Mouse (Mus musculus) forebrain, embryonic 10.5 days (tissue): ENCODE measurements around the gene Larp1. TPM values are rescaled to one million over a fixed set of nuclear protein-coding genes. Genes with fewer than 3 reads are reported as not detected.

Experiments used
- DNase-seq: peaks from one replicate; pipeline ENCODE4 v3.0.0-alpha.2; 2017; ENCODE audit warnings: low spot score; ENCODE audit errors: extremely low spot score
- H3K27ac ChIP-seq: fragments of 300-500 bp; sonication (generic); 2 replicates; pipeline ENCODE4 v1.5.1; 2016; ENCODE audit warnings: mild to moderate bottlenecking
- H3K27me3 ChIP-seq: fragments of 300-500 bp; sonication (generic); 2 replicates; pipeline ENCODE4 v1.6.1; 2016; ENCODE audit warnings: mild to moderate bottlenecking; ENCODE audit not compliant: poor library complexity, severe bottlenecking
- H3K36me3 ChIP-seq: fragments of 300-500 bp; sonication (generic); replicated peaks from 2 replicates; pipeline ENCODE4 v1.6.1; 2016; ENCODE audit warnings: mild to moderate bottlenecking, moderate library complexity
- H3K4me1 ChIP-seq: fragments of 300-500 bp; sonication (generic); 2 replicates; pipeline ENCODE4 v1.6.1; 2016
- H3K4me3 ChIP-seq: fragments of 300-500 bp; sonication (generic); 2 replicates; pipeline ENCODE4 v1.5.1; 2016; ENCODE audit warnings: mild to moderate bottlenecking, moderate library complexity
- H3K9me3 ChIP-seq: fragments of 300-500 bp; sonication (generic); 2 replicates; pipeline ENCODE4 v1.6.1; 2016; ENCODE audit warnings: mild to moderate bottlenecking, moderate library complexity
- WGBS: fragments of 180-500 bp; shearing (Covaris S2); methylation state at CpG from one replicate; pipeline ENCODE4 v1.1.7; 2016; 5-methylcytosine and 5-hydroxymethylcytosine counted together
- polyA plus RNA-seq: library from polyadenylated mRNA; unstranded; fragments of >200 nt; fragmentation: Nextera tagmentation; extraction: Ambion mirVana; gene quantifications from 2 replicates; pipeline ENCODE4 v1.2.1, GENCODE M21; 2016

Larp1 gene
- polyA plus RNA-seq, 1 experiment from 2014 or later, result 18.6 TPM

DNA sequence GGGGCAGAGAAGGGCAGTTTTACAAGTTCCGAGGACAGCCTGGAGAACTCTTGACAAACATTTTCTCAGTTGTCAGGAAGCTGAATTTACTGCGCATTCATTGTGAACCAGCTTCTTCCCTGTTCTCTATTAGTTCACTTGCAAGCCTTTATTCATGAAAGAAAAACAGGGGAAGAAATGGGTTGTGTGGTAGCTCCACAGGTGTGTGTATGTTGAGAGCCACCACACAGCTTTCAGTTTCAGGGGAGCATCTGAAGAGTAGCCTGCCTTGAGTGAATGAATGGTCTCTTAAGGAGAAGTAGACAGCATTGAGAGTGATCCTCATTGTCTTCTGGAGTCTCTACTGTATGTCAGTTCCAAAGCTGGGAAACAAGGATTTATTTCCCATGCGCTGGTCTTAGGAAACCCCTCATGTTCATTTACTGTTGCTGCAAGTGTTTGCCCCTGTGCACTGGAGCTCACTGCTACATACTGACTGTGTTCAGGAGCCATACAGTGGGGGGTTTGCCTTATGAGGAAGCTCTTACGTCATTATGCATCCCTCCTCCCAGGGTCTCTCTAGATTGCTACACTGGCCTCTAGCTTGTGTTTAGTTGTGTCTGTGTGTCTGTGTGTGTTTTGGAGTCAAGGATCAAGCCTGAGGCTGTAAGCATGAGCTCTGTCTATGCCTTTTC, 98.9 kb downstream of the Larp1 start:
- WGBS, result 92% methylated on average over 4 of the region's 4 CpGs
- H3K27me3 ChIP-seq, result no peaks in the 10 kb centered on the region
- H3K36me3 ChIP-seq, result peaks cover 45% of the 10 kb centered on the region
- H3K4me1 ChIP-seq, result peaks cover 21% of the 10 kb centered on the region
- no peaks in the 10 kb centered on the region for H3K9me3 ChIP-seq
- no peak overlapping the region for H3K4me3 ChIP-seq
- no peak for DNase-seq
- no peak overlapping the region for H3K27ac ChIP-seq

Other genes starting within 250 kb of the Larp1 start
- 6.4 and 7.7 TPM in 2 replicates for gene Sap30l, start 207.4 kb upstream of the Larp1 start, polyA plus RNA-seq
- 0.14 TPM in 1 of 2 replicates, not detected in the other for gene Hand1, start 176.2 kb upstream of the Larp1 start, polyA plus RNA-seq
- gene Gm12248, start 84.1 kb downstream of the Larp1 start, polyA plus RNA-seq, result not detected in 2 replicates
- 90.9 and 96.1 TPM in 2 replicates for gene Cnot8, start 95.1 kb downstream of the Larp1 start, polyA plus RNA-seq
- 38.6 and 39.5 TPM in 2 replicates for gene Gemin5, start 159.5 kb downstream of the Larp1 start, polyA plus RNA-seq
- 141 and 146 TPM in 2 replicates for gene Mrpl22, start 162.6 kb downstream of the Larp1 start, polyA plus RNA-seq
- 1.2 and 1.7 TPM in 2 replicates for gene Igtp, start 190.5 kb downstream of the Larp1 start, polyA plus RNA-seq
- gene Irgm2, start 190.6 kb downstream of the Larp1 start, polyA plus RNA-seq, result 0.20 and 0.26 TPM in 2 replicates